Mouse (Mus musculus): ENCODE results near the gene Mrpl30.

Mrpl30 gene

GRCm38 (mm10) chr1:37890025-37890652 lies at the start of gene Mrpl30, which contains the start of gene Mitd1:
TSS of gene Mrpl30 (plus strand) at chr1:37890477.
TSS of gene Mitd1 (minus strand) at chr1:37890411.
- in situ Hi-C loops (cut with MboI): no loop called here

GRCm38 (mm10) chr1:37846878-37847277 lies 43.4 kb upstream of the Mrpl30 start:
- in situ Hi-C loops (cut with MboI): no loop called here

GRCm38 (mm10) chr1:37850696-37851095 lies 39.6 kb upstream of the Mrpl30 start:
- in situ Hi-C loops (cut with MboI): no loop called here

- in situ Hi-C loops (cut with MboI): no loop called here
These were observed 25.5 kb upstream of the Mrpl30 start for GRCm38 (mm10) chr1:37864511-37865400.

GRCm38 (mm10) chr1:37865401-37866215 lies 24.7 kb upstream of the Mrpl30 start:
- in situ Hi-C loops (cut with MboI): no loop called here

GRCm38 (mm10) chr1:37866286-37866685 lies 24.0 kb upstream of the Mrpl30 start, which contains the start of gene Tsga10:
TSS of gene Tsga10 (minus strand) at chr1:37866429.
- in situ Hi-C loops (cut with MboI): no loop called here

GRCm38 (mm10) chr1:37867056-37867455 lies 23.2 kb upstream of the Mrpl30 start:
- in situ Hi-C loops (cut with MboI): no loop called here

GRCm38 (mm10) chr1:37867684-37868322 lies 22.5 kb upstream of the Mrpl30 start:
- in situ Hi-C loops (cut with MboI): no loop called here

GRCm38 (mm10) chr1:37868640-37869039 lies 21.6 kb upstream of the Mrpl30 start:
- in situ Hi-C loops (cut with MboI): no loop called here

GRCm38 (mm10) chr1:37869362-37869761 lies 20.9 kb upstream of the Mrpl30 start:
- in situ Hi-C loops (cut with MboI): no loop called here

- in situ Hi-C loops (cut with MboI): no loop called here
These were observed 18.6 kb upstream of the Mrpl30 start, which contains the start of gene Lipt1 for GRCm38 (mm10) chr1:37871704-37872103. TSS of gene Lipt1 (plus strand) at chr1:37871738.

- in situ Hi-C loops (cut with MboI): no loop called here
These were observed 17.9 kb upstream of the Mrpl30 start for GRCm38 (mm10) chr1:37872131-37873067.

- in situ Hi-C loops (cut with MboI): no loop called here
These were observed 17.1 kb upstream of the Mrpl30 start for GRCm38 (mm10) chr1:37873157-37873556.

- in situ Hi-C loops (cut with MboI): no loop called here
These were observed 12.4 kb upstream of the Mrpl30 start for GRCm38 (mm10) chr1:37877736-37878460.

- in situ Hi-C loops (cut with MboI): no loop called here
These were observed 6.9 kb upstream of the Mrpl30 start for GRCm38 (mm10) chr1:37883411-37883810.

- in situ Hi-C loops (cut with MboI): no loop called here
These were observed 5.8 kb upstream of the Mrpl30 start for GRCm38 (mm10) chr1:37884451-37884850.

GRCm38 (mm10) chr1:37889206-37889605 lies 1.1 kb upstream of the Mrpl30 start:
- in situ Hi-C loops (cut with MboI): no loop called here

GRCm38 (mm10) chr1:37891400-37891799 lies 1.1 kb downstream of the Mrpl30 start:
- in situ Hi-C loops (cut with MboI): no loop called here

- in situ Hi-C loops (cut with MboI): no loop called here
These were observed 4.3 kb downstream of the Mrpl30 start for GRCm38 (mm10) chr1:37894606-37895005.

GRCm38 (mm10) chr1:37899816-37900215 lies 9.5 kb downstream of the Mrpl30 start:
- in situ Hi-C loops (cut with MboI): no loop called here

Data from mature B cell (primary cell).